Mouse (Mus musculus): ENCODE measurements around the gene 4931406P16Rik. TPM values are rescaled to one million over a fixed set of nuclear protein-coding genes. Genes with fewer than 3 reads are reported as not detected.

The 4931406P16Rik gene
- total RNA-seq, 2 experiments from 2014 or later = 31.6 to 38.9 TPM

DNA sequence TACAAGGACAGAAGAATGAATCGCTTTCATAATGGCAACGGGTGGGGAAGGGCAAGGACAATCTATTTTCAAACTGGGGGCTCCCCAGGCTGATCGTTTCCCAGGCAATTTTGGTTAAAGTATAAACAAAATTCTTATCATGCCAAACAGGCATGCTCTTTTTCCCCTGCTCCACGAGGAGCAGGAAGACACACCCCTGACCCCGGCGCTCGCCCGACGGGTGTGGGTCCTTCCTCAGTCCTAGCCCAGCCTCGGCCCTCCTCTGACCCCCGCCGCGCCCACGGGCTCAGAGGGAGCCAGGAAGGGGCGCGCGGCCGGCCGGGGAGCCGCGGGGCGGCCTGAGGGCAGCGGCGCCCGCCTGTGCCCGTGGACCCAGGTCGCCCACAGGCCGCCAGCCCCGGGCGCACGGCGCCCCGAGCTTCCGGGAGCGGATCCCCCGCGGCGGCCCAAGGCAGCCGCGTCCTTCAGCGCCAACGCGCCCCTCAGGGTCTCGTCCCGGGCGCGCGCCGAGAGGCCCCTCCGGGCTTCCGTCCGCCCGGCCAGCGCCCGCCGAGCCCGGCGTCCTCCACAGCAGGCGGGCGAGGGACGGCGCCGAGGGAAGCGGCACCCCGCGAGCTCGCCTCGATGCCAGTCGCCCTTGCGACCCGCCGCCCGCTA lies 437 bp downstream of the 4931406P16Rik start:
- DNase-seq = peak; percentile 70

DNA sequence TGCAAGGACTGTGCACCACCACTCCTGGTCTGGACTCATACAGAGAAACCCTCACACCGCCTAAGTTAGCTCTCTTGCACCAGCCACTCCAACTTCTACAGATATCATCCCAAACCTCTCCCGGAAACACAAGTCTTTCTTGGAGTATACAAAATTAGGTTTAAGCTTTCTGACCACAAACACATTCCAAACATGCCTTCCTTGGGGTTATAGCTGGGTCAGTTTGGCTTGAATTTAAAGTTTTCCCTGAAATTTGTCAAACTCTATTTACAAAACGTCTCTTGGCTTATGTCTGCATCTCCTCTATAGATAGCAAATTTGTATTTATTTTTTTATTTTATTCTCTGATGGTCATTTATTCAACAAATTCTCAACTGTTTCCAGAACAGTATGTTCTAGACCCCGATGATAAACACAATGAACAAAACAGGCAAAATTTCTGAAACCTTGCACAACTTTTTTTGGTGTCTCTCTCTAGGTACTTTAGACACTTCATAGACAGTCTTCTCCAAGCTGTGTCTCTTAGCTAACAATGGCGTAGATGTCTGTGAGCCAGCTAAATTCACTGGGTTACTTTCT lies 4.1 kb downstream of the 4931406P16Rik start:
- DNase-seq = no peak

DNA sequence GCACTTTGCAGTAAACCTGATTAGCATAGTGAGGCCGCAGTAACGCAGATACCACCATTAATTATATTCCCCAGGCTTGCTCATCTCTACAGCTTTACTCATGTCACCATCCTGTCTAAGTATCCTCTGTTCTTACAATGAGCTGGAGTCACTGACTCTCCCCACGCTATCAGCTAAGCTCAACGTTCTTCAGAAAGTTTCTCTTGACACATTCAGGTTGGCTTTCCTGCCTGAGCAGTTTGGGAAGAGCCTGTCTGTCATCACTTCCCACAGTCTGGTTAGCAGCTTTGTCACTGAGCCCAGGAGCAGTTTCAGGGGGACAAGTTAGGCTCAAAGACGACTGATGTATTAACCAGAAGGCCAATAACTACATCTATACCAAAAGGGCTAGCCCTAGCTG lies 4.8 kb downstream of the 4931406P16Rik start:
- DNase-seq = no peak

DNA sequence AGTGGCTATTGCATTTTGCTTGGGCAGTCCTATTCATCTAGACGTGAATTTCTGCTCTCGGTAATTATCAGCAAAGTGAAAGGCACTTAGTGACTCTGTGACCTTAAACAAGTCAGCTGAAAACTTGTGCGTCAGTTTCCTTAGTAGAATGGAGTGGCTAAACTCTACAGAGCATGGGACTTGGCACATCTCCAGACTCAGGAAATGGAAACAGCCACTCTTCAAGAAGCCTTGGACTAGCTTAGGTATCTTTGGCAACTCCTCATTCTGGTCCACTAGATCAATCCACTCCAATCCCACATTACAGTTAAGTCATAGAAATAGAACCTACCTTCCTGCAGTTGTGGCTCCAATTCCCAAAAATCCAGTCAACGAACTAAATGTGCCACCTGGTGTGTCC lies 7.9 kb downstream of the 4931406P16Rik start:
- DNase-seq = no peak

DNA sequence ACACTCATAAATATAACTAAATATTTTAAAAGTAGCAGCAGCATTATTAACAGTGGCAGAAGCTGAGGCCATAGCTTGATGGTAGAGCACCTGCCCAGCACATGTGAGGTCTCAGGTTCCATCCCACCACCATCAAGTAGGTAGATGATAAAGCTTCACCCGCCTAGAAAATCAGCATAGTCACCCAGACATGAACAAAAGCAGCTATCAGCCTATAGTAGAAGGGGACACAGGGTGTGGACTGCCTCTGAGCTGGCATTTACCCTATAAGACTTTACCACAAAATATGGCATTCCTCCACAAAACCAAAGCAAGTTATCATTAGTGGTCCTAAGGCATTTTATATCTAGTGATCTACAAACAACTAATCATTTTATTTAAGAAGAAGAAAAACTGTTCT lies 10.7 kb downstream of the 4931406P16Rik start:
- DNase-seq = no peak

DNA sequence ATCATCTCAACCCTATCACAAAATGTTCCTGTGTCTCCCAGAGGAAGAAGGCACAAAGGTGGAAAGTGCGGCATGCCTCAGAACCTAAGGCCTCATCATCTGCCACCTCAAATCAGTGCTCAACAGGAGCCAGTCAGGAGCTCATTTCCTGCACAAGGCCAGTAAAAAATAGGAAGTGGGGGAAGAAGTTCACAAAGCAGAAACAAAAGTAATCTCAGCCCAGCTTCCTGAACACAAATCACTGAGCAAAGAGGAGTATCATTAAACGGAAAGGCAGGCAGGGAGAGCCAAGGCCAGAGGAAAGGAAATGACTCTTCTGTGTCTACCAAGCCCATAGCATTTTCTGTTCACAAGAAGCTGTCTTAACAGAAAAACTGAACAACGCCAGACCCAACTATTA lies 11.4 kb downstream of the 4931406P16Rik start:
- no peak for DNase-seq

DNA sequence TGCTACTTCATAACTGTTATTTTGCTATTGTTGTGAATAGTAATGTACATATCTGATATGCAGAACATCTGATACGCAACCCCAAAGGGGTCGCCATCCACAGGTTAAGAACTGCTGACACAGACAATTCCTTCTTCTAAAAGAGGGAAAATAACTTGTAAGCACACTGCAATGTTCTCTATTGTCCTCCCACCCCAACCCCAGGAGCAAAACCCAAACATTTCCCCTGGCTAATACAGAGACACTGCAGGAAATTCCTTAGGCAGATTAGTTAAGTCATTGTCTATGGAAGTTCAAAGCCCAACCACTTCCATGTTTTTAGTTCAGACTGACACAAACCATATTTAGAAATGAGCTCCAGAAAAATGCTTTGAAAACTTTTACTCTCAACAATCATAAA lies 14.5 kb downstream of the 4931406P16Rik start:
- no peak for DNase-seq

DNA sequence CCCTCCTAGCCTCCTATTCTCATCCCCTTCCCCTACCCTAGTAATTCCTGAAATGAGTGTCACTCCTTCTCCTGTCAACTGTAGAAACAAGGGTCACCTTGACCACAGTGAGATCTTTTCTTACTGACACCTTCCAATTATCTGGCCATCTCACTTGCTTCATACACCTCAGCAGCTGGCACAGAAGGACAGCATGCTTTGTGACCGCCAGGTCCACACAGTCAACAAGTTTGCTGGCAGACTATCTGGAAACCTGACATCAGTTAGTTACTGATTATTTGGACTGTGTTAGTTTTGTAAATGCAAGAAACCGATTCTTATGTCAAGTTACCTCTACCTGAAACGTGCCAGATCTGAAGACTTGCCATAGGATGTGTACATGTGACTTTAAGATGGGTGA lies 17.2 kb downstream of the 4931406P16Rik start:
- no peak for DNase-seq

DNA sequence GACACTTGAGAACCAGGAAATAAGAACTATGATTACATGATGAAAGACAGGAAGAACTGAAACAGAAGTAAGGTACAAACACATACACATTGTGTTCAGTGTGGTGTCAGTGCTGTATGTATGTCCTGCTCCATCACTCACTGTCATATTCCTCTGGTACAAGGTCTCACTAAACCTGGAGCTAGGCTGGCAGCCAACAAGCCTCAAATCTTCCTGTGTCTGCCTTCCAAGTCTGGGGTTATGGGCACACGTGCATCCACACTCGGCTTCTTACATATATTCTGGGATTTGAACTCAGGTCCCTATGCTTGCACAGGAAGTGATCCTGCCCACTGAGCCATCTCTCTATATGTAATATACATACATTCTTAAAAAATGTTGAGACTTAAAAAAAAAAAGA lies 20.7 kb downstream of the 4931406P16Rik start:
- no peak for DNase-seq

DNA sequence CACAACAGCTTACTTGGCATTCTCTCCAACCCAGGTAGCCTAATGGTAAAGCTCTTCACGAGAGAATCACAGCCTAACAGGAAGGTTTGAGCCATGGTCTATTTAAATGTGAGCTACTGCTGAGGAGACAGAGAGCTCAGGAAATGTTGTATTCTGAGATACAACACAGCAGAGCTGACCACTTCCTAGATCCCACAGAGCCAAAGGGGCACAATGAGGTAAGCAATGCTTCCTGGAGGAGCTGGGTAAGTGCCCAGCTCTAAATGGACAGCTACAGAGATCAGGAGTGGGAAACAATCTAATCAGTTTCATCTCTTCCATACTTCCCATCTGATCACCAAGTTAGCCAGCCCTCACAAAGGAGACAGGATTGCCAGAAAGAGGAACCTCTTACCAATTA lies 22.1 kb downstream of the 4931406P16Rik start:
- no peak for DNase-seq

DNA sequence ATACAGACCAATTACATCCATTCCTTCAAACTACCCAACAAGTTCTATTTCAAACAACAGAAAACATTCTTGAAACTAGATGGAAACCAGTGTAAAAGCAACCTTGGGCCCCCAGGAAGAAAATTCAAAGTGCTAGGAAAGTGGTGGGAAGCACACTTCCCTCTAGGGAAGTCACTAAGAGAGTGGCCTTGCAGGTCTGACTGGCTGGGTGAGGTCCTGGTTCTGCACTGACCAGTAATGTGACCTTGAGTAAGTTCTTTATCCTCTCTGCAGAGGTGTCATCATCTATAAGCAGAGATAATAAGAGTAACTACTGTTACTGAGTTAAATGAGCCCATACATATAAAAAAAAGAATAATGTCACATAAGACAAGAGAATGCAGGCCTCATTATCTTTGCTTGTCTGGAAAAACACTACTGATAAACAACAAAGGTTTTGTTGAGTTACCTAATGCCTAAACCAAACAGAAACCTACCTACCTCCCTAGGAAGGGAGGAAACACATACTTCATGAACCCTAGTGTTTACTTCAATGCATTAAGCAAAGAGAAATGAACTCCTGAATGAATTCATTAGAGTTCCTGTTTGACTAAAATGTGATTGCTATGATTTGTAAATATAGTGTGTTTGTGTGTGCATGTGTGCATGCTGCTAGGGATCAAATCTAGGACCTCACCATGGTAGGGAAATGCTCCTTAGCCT lies 22.8 kb downstream of the 4931406P16Rik start:
- DNase-seq = no peak

DNA sequence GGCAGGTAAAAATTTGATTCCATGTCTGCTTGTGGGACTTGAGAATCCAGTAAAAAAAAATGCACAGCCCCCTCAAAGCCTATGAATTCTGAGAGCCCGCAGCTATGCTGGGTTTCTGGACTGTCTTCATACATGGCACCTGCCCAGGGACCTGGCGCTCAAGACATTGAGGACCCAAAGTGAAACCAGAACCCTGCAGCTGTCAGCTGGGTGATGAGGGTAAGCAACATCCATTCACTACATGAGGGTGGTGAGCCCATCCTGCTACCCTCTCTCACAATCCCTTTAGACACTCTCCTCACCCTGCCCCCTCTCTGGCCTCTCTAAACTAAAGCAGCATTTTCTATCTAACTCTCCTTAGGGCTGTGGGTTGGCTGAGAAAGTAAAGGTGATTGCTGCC lies 35.7 kb downstream of the 4931406P16Rik start:
- DNase-seq = peak; percentile 44

DNA sequence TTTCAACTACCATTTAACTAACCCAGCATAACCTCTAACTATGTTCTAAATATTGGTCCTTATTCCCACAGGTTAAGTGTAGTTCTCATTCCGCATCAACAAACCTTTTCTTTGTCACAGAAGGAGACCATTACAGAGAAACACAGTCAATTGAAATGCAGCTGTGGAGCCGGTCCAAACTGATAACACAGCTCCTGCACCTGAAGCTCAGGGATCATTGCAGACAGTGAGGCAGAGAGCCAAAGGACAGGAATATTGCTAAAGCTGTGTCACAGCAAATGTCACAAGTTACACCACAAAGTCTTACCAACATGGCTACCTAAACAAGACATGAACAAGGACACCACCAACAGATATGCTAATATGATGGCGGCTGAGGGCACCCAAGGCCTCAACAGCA lies 37.3 kb downstream of the 4931406P16Rik start:
- DNase-seq = no peak

DNA sequence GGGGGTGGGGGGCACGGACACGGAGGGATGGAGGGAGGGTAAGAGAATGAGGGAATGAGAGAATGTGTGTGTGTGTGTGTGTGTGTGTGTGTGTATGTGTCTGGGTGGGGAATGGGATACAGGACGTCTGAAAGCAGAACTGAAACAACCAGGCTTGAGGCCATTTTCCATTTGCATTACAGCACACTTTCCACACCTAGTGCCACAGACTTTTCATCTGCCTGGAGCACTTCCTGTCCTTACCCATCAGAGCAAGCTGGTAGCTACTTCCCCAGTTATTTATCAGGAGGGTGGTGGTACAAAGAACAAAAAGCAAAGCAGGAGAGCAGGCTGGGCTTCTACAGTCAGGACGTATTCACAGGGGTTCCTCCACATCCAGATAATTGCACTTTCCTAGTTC lies 40.9 kb downstream of the 4931406P16Rik start:
- no peak for DNase-seq

DNA sequence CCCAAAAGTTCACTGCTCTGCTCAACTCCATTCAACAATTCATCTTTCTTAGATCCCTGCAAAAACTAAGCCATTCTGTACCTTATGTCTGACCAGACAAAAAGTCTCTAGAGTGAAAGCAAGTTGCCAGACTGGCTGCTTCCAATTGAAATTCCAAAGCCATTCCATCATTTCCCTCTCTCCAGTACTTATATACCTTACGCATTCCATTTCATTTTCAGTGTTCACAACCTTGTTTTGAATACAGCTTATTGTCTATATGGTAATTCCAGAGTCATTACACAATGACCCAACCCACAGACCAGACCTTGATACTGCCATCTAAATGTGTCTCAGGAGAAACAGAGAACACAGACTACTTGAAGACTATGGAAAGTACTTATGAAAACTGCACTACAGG lies 44.9 kb downstream of the 4931406P16Rik start:
- no peak for DNase-seq

DNA sequence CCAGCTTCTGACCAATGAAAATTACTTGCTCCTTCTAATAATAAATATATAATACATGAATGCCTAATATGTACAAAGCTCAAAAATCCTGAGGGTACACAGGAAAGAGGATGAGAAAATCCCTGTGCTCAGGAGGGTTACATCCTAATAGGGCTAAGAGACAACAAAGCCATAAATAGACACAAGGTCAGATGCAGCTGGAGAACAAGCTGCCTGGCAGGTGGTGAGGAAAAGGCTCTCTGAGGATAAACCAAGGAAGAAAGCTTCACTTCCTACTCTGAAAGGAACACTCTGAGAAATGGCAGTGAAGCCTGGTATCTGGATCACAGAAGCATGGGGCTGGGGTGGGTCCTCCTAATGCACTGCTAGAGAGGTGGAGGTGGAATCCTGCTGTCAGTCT lies 46.9 kb downstream of the 4931406P16Rik start:
- DNase-seq = no peak

DNA sequence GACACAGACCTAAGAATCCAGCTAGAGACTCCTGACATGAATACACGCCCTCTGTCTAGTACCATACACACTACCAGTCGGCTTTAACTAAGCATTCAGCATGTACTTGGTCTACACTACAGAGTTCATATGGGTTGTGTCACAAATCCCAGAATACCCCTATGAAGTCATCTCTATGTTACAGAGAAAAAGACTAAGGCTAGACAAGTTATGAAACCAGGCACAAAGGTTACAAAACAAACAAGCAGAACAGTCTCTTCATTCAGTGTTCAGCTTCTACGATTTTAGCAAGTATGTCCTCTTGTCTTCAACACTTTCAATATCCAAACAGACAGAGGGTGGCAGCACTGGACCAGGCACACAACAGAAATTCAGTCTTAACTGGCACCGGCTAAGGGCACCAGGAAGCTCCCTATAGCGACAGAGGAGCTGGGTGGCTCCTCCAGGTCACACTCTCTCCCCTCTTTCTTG lies 47.4 kb downstream of the 4931406P16Rik start:
- peak; percentile 58 for DNase-seq

DNA sequence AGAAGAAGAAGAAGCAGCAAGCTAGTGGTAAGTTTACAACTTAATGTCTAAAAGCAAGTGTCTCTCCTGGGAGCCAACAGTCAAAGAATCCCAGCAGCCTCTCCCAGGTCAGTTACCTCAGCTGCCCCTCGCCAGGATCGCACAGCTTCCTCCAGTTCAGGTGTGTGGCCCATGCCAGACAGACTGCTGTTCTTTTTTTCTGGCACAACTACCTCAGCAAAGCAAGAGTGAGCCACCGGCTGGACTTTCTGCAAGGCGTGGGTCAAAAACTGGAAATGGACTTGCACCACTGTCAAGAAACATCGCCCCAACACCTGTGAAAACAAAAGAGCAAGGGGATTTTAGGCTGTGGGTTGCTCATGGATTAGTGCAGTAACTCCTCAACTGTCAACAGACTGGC lies 49.9 kb downstream of the 4931406P16Rik start:
- no peak for DNase-seq

DNA sequence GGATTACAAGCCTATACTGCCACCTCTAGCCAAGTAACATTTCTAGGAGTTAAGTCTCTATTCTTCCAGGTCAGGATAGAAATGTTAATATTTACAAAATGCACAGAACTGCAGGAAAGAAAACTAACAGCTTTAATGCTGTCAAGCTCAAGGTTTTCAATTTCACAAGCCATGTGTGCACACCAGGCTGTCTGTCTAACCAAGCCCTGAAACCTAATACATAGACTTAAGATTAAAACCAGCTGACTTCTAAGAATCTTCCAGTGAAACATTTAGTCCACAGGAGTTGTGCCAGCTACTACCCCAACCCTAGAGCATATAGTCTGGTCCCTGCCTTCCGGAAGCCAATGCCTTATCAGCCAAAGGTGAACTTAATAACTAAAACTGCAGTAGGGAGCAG lies 54.9 kb downstream of the 4931406P16Rik start:
- no peak for DNase-seq

DNA sequence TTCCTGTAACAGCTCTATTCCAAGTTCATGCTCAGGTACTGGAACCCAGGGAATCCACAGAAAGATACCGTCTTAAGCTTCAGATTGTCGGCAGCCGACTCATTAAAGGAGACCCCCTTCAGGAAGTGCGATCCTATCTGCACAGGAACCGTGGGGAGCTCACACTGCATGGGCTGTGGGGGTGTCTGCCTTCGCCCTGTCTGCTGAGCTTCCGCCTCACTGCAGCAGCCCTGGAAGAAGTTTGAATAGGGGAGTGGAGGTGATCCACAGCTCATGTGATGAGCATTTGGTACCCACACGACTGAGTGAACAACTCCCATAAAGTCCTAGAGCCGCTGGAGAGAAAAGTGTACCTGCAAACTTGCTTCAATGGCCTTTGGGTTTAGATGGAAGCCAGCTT lies 56.1 kb downstream of the 4931406P16Rik start:
- no peak for DNase-seq

DNA sequence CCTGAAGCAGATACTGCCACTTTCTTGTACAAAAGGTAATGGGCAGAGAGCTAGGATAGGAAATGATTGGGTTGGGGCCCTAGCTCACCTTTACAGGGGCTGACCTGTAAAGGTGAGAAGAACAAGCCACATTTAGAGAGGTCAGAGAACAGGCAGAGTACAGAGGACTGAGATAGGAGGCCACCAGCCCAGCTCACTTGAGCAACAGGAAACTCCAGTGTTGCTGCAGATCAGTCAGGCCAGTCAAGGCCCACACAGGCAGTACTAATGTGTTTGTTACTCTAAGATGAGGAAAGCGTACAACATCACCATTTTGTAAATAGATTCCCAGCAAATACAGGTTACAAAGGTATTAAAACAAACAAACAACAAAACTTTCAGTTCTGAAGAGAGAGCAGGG lies 57.4 kb downstream of the 4931406P16Rik start:
- no peak for DNase-seq

DNA sequence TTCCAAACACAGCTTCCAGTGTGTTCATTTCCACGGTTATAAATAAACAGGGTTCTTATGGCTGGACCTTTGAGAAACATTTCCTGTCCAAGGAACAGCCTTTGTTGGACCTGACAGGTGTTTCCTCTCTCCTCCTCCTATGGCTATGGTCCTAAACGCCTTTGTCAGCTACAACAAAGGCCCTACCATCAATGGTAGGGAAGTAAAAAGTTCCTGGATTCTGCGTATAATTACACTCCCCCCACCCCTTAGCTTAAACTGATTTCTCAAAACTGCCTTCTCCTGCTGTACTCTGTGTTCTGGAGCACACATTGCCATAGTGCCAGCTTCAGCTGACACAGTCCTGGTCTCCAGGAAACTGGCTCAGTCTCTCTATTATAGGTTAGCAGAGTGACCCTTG lies 58.2 kb downstream of the 4931406P16Rik start:
- no peak for DNase-seq

DNA sequence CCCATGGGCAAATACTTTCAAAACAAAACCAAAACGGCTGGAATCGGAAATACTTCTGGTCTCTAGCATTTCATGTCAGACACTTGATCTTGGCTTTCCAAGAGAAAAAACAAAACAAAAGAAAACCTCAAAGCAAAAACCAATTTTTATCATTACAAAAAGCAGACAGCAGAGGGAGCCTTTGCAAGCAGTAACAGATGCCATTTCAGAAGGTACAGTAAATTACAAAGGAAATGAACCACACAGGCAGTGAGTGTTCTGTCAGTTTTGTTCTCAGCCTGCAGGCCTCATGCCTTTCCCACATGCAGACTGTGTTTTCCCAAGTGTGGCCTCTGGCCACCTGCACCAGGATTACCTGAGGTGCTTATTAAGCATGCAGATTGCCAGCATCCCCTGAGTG lies 61.3 kb downstream of the 4931406P16Rik start:
- DNase-seq = no peak

DNA sequence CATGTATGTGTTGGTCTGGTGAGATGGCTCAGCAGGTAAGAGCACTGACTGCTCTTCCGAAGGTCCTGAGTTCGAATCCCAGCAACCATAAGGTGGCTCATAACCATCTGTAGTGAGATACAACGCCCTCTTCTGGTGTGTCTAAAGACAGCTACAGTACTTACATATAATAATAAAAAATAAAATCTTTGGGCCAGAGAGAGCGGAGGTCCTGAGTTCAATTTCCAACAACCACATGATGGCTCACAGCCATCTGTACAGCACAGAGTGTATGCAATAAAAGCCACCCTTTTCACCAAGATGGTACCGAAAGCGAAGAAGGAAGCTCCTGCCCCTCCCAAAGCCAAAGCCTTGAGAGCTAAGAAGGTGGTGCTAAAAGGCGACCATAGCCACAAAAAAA lies 62.6 kb downstream of the 4931406P16Rik start, which contains the start of gene Gm6096:
Gene Gm6096 (plus strand): TSS at position 301 of the 400 bp plus-strand sequence.
- no peak for DNase-seq
